Mouse (Mus musculus) gonadal fat pad, adult 2 months (tissue): ENCODE measurements around the gene Olfr310. TPM values are rescaled to one million over a fixed set of nuclear protein-coding genes. Genes with fewer than 3 reads are reported as not detected.

Experiments used
- DNase-seq: peaks from one replicate; pipeline ENCODE4 v3.0.0-alpha.2; 2012; ENCODE audit warnings: low read depth
- polyA plus RNA-seq: library from polyadenylated mRNA; depleted of rRNA; stranded (reverse); fragments of >200 nt; gene quantifications from 2 replicates; pipeline ENCODE4 v1.2.3, GENCODE M21; 2012; rRNA removed

The Olfr310 gene
- not detected in 2 replicates for polyA plus RNA-seq

DNA sequence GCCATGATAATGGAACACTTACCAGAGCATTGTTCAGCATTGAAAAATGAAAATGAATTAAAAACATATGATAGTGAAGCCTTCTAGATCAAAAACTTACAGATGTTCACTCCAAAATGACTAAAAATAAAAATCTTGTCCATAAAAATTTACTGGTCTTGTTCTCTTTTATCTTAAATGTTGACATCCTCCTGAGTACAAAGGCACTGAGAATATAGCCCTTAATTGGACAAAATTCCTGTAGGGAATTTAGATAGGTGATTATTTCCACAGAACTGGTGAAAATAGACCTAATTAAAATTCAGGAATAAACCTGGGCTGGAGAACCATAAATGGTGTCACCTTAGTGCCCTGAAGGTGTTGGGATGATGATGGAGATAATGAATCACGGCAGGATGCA is at the start of gene Olfr310:
Gene Olfr310 (minus strand): TSS at position 101 of the 400 bp plus-strand sequence.
- no peak for DNase-seq

DNA sequence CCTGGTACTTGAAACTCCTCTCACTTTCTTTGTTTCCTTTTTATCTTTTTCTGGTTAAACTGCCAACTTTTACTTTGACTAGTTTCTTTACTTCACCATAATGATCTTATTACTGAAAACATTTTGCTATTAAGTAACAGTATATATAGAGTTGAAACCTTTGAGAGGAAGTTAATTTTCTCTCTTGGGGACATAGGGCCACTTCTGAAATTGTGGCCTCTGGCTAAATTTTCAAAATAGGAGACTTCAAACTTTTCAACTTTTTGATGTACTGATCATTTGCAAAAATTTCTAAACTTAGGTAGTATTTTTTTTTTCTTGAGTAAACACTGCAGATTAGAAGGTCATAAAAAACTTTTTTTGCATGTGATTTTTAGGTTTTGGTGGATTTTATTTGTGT is 48.6 kb upstream of the Olfr310 start, which contains the start of gene Olfr308:
Gene Olfr308 (minus strand): TSS at position 101 of the 400 bp plus-strand sequence.
- no peak for DNase-seq

DNA sequence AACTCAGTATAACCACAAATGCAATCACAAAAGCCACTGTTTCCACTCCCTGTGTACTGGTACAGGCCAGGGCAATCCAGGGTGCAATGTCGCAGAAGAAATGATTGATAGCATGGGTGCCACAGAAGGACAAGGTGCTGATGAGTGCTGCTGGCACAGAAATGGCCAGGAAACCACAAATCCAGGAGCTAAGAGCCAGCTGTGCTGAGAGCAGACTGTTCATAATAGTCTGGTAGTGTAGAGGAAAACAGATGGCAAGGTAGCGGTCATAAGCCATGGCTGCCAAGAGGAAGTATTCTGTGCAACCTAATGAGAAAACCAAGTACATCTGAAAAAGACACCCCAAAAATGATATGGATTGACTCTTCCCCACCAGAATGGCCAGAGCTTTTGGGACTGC is 44.4 kb upstream of the Olfr310 start:
- DNase-seq: no peak

DNA sequence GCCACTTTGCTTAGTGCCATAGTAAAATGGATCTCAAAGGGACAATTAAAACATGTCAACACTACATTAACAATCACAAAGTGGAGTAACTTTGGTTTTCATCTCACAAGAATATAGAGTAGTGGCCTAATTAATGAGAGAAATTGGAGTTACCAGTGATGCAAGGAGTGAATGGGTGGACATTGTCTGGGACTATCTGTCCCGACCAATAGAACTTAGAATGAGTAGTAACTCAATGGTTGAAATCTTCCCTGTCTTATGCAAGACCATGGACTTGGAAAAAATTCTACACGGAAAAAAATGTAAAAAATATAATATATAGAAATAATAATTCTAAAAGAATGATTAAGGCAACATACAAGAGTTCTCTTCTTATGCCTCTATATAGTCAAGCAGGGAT is 36.6 kb upstream of the Olfr310 start, which contains the start of gene Olfr309:
Gene Olfr309 (minus strand): TSS at position 101 of the 400 bp plus-strand sequence.
- DNase-seq: no peak

DNA sequence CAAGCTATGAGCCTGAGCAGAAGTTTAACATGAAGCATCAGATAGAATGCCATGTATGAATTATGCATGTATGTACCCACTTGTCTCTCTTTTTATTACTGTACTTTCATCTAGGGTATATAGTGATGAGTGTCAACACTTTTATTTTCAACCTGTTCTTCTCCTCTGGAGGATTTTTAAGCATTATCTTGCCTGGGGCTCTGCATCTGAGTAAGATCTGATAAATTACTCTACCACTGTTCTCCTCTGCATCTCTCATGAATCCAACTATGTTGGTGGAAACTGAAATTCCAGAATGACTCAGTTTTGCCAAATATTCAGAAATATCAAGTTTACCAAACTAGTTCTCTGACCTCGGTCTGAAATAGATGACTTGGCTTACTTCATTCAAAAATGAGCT is 30.8 kb downstream of the Olfr310 start, which contains the start of gene Vmn2r76:
Gene Vmn2r76 (minus strand): TSS at position 101 of the 400 bp plus-strand sequence.
- DNase-seq: no peak

Other genes starting within 250 kb of the Olfr310 start
- not detected in 2 replicates for gene Vmn2r75, start 105.4 kb downstream of the Olfr310 start, polyA plus RNA-seq
- not detected in 2 replicates for gene Vmn2r76, start 30.9 kb downstream of the Olfr310 start, polyA plus RNA-seq
- gene Olfr309, start 36.5 kb upstream of the Olfr310 start, polyA plus RNA-seq: not detected in 2 replicates
- gene Olfr308, start 48.5 kb upstream of the Olfr310 start, polyA plus RNA-seq: not detected in 2 replicates
- gene Olfr307, start 60.4 kb upstream of the Olfr310 start, polyA plus RNA-seq: not detected in 2 replicates
- gene Olfr305, start 89.8 kb upstream of the Olfr310 start, polyA plus RNA-seq: not detected in 2 replicates
- not detected in 2 replicates for gene Olfr304, start 109.5 kb upstream of the Olfr310 start, polyA plus RNA-seq
- gene Olfr303, start 120.6 kb upstream of the Olfr310 start, polyA plus RNA-seq: not detected in 2 replicates
- not detected in 2 replicates for gene Olfr301, start 126.7 kb upstream of the Olfr310 start, polyA plus RNA-seq
- gene Olfr299, start 182.7 kb upstream of the Olfr310 start, polyA plus RNA-seq: not detected in 2 replicates
- gene Olfr298, start 215.3 kb upstream of the Olfr310 start, polyA plus RNA-seq: not detected in 2 replicates
- gene Olfr297, start 242.8 kb upstream of the Olfr310 start, polyA plus RNA-seq: not detected in 2 replicates